Mouse (Mus musculus): Measurements from ENCODE around the gene Hacd1. TPM values are rescaled to one million over a fixed set of nuclear protein-coding genes. Genes with fewer than 3 reads are reported as not detected.

The Hacd1 gene
- polyA plus RNA-seq, 1 experiment from 2014 or later: 85.7 TPM

- 53% methylated on average over 1 of the region's 1 CpGs for WGBS
Measured at GRCm38 (mm10) chr2:13834989-13835388, 220.9 kb downstream of the Hacd1 start.

GRCm38 (mm10) chr2:13816645-13817044 is 239.3 kb downstream of the Hacd1 start:
- Histone ChIP-seq H3K4me1 (replicated peaks; ENCODE audit: control insufficient read depth, insufficient read depth, low read length) (no peaks in the 10 kb centered on the region), H3K36me3 (ENCODE audit: control insufficient read depth, insufficient read depth) (no peaks in the 10 kb centered on the region), H3K9ac (ENCODE audit: low read depth, low read length) (no peak overlapping the region), H3K4me3 (ENCODE audit: low read depth, low read length) (no peak overlapping the region), H3K27ac (ENCODE audit: low read depth, low read length) (no peak overlapping the region), H3K27me3 (replicated peaks; ENCODE audit: control insufficient read depth, insufficient read depth, low read length) (no peaks in the 10 kb centered on the region), H3K4me2 (replicated peaks; ENCODE audit: low read depth) (no peak overlapping the region), H3K9me3 (ENCODE audit: control insufficient read depth) (no peaks in the 10 kb centered on the region)
- ATAC-seq: no peak
- no peak for TF ChIP-seq CTCF (IDR thresholded peaks at IDR 0.05; ENCODE audit: low read depth)
- WGBS: 75% methylated on average over 2 of the region's 2 CpGs

More at GRCm38 (mm10) chr2:13834989-13835388, 220.9 kb downstream of the Hacd1 start:
- no peaks in the 10 kb centered on the region for H3K4me1 ChIP-seq (replicated peaks; ENCODE audit: control insufficient read depth, insufficient read depth, low read length)
- H3K9ac ChIP-seq (ENCODE audit: low read depth, low read length): no peak overlapping the region
- no peaks in the 10 kb centered on the region for H3K36me3 ChIP-seq (ENCODE audit: control insufficient read depth, insufficient read depth)
- H3K4me2 ChIP-seq (replicated peaks; ENCODE audit: low read depth): no peak overlapping the region
- ATAC-seq: no peak
- no peak for TF ChIP-seq CTCF (IDR thresholded peaks at IDR 0.05; ENCODE audit: low read depth)
- H3K4me3 ChIP-seq (ENCODE audit: low read depth, low read length): no peak overlapping the region
- H3K27ac ChIP-seq (ENCODE audit: low read depth, low read length): no peak overlapping the region
- no peaks in the 10 kb centered on the region for H3K27me3 ChIP-seq (replicated peaks; ENCODE audit: control insufficient read depth, insufficient read depth, low read length)
- H3K9me3 ChIP-seq (ENCODE audit: control insufficient read depth): no peaks in the 10 kb centered on the region

GRCm38 (mm10) chr2:13808593-13808992 is 247.3 kb downstream of the Hacd1 start:
- H3K9me3 ChIP-seq (ENCODE audit: control insufficient read depth): no peaks in the 10 kb centered on the region
- no peak overlapping the region for H3K9ac ChIP-seq (ENCODE audit: low read depth, low read length)
- H3K27me3 ChIP-seq (replicated peaks; ENCODE audit: control insufficient read depth, insufficient read depth, low read length): no peaks in the 10 kb centered on the region
- no peak overlapping the region for H3K4me3 ChIP-seq (ENCODE audit: low read depth, low read length)
- H3K4me1 ChIP-seq (replicated peaks; ENCODE audit: control insufficient read depth, insufficient read depth, low read length): no peaks in the 10 kb centered on the region
- TF ChIP-seq CTCF (IDR thresholded peaks at IDR 0.05; ENCODE audit: low read depth): no peak
- no peaks in the 10 kb centered on the region for H3K36me3 ChIP-seq (ENCODE audit: control insufficient read depth, insufficient read depth)
- no peak for ATAC-seq
- no peak overlapping the region for H3K27ac ChIP-seq (ENCODE audit: low read depth, low read length)
- WGBS: 20% methylated on average over 5 of the region's 5 CpGs
- no peak overlapping the region for H3K4me2 ChIP-seq (replicated peaks; ENCODE audit: low read depth)

- no peaks in the 10 kb centered on the region for H3K36me3 ChIP-seq (ENCODE audit: control insufficient read depth, insufficient read depth)
- H3K4me1 ChIP-seq (replicated peaks; ENCODE audit: control insufficient read depth, insufficient read depth, low read length): no peaks in the 10 kb centered on the region
- no peaks in the 10 kb centered on the region for H3K27me3 ChIP-seq (replicated peaks; ENCODE audit: control insufficient read depth, insufficient read depth, low read length)
- H3K4me2 ChIP-seq (replicated peaks; ENCODE audit: low read depth): no peak overlapping the region
- H3K4me3 ChIP-seq (ENCODE audit: low read depth, low read length): no peak overlapping the region
- H3K9me3 ChIP-seq (ENCODE audit: control insufficient read depth): no peaks in the 10 kb centered on the region
- no peak for ATAC-seq
- 57% methylated on average over 4 of the region's 4 CpGs for WGBS
- H3K9ac ChIP-seq (ENCODE audit: low read depth, low read length): no peak overlapping the region
- no peak for TF ChIP-seq CTCF (IDR thresholded peaks at IDR 0.05; ENCODE audit: low read depth)
- no peak overlapping the region for H3K27ac ChIP-seq (ENCODE audit: low read depth, low read length)
Measured at GRCm38 (mm10) chr2:13808008-13808407, 247.9 kb downstream of the Hacd1 start.

- no peak overlapping the region for H3K9ac ChIP-seq (ENCODE audit: low read depth, low read length)
- H3K4me2 ChIP-seq (replicated peaks; ENCODE audit: low read depth): no peak overlapping the region
- H3K4me1 ChIP-seq (replicated peaks; ENCODE audit: control insufficient read depth, insufficient read depth, low read length): no peaks in the 10 kb centered on the region
- no peaks in the 10 kb centered on the region for H3K36me3 ChIP-seq (ENCODE audit: control insufficient read depth, insufficient read depth)
- no peak overlapping the region for H3K4me3 ChIP-seq (ENCODE audit: low read depth, low read length)
- H3K27me3 ChIP-seq (replicated peaks; ENCODE audit: control insufficient read depth, insufficient read depth, low read length): no peaks in the 10 kb centered on the region
- no peak overlapping the region for H3K27ac ChIP-seq (ENCODE audit: low read depth, low read length)
- no peak for ATAC-seq
- 87% methylated on average over 3 of the region's 3 CpGs for WGBS
- no peaks in the 10 kb centered on the region for H3K9me3 ChIP-seq (ENCODE audit: control insufficient read depth)
- TF ChIP-seq CTCF (IDR thresholded peaks at IDR 0.05; ENCODE audit: low read depth): no peak
Measured at GRCm38 (mm10) chr2:13806120-13806519, 249.8 kb downstream of the Hacd1 start.

GRCm38 (mm10) chr2:13800639-13801038 is 255.3 kb downstream of the Hacd1 start:
- Histone ChIP-seq H3K9me3 (ENCODE audit: control insufficient read depth) (no peaks in the 10 kb centered on the region), H3K27me3 (replicated peaks; ENCODE audit: control insufficient read depth, insufficient read depth, low read length) (no peaks in the 10 kb centered on the region), H3K4me2 (replicated peaks; ENCODE audit: low read depth) (no peak overlapping the region), H3K4me1 (replicated peaks; ENCODE audit: control insufficient read depth, insufficient read depth, low read length) (no peaks in the 10 kb centered on the region), H3K27ac (ENCODE audit: low read depth, low read length) (no peak overlapping the region), H3K9ac (ENCODE audit: low read depth, low read length) (no peak overlapping the region), H3K4me3 (ENCODE audit: low read depth, low read length) (no peak overlapping the region), H3K36me3 (ENCODE audit: control insufficient read depth, insufficient read depth) (no peaks in the 10 kb centered on the region)
- ATAC-seq: no peak
- 76% methylated on average over 2 of the region's 2 CpGs for WGBS
- TF ChIP-seq CTCF (IDR thresholded peaks at IDR 0.05; ENCODE audit: low read depth): no peak

Other genes with a start within 250 kb of the Hacd1 start
- gene Stam, start 18.0 kb upstream of the Hacd1 start, polyA plus RNA-seq (2015; fragmentation: Nextera tagmentation; extraction: Ambion mirVana): 21.2 and 21.8 TPM in 2 replicates
- gene Tmem236, start 118.4 kb upstream of the Hacd1 start, polyA plus RNA-seq (2015; fragmentation: Nextera tagmentation; extraction: Ambion mirVana): 12.2 and 14.6 TPM in 2 replicates
- gene Mrc1, start 173.3 kb upstream of the Hacd1 start, polyA plus RNA-seq (2015; fragmentation: Nextera tagmentation; extraction: Ambion mirVana): 3.1 and 3.8 TPM in 2 replicates

Measured in intestine, postnatal 0 days (tissue).